In the genomic region with DNA sequence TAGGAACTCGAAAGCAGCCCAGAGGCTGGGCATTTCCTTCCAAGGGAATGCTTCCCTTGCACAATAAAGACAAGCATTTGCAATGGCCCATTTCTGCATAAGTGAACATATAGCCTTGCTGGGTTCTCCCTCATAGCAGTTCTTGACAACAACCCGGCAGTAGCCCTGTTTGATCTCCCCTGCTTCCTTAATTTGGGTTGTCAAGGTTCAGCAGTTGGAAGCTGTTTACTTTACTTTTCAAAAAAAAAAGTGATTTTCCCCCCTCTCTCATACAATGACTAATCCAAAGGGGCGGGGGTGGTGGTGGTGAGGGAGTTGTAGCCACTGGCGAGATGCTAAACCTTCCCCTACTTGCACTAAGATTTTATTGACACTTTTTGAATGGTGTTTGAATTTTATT, we compare ENCODE assay signal across 11 mouse cellular contexts. TPM values are rescaled to one million over a fixed set of nuclear protein-coding genes. Genes with fewer than 3 reads are reported as not detected.
DNase-seq lines count a peak whose midpoint lies in the region; ATAC-seq and TF ChIP-seq lines count a peak whose summit lies in the region.
"Had no signal": no experiment of that assay in that cellular context is flagged by ENCODE, and none has a peak within 500 bp of the region (broad histone marks: within the 10 kb centered on the region; RNA-seq: fewer than 3 reads in every experiment).

No protein-coding gene starts in this region.

- no peak overlapping the region for H3K27ac ChIP-seq in kidney, postnatal 0 days
- no peak overlapping the region for H3K27ac ChIP-seq in hindbrain, embryonic 12.5 days
- H3K27ac ChIP-seq in neural tube, embryonic 12.5 days: no peak overlapping the region

- H3K4me3 ChIP-seq in kidney, postnatal 0 days (replicated peaks; ENCODE audit: low read depth, low read length): peak overlapping the region; percentile 16; the same call in 1 of the 2 replicates
- H3K4me3 ChIP-seq in hindbrain, embryonic 12.5 days: no peak overlapping the region
- H3K4me3 ChIP-seq in neural tube, embryonic 12.5 days: no peak overlapping the region

- H3K36me3 ChIP-seq in kidney, postnatal 0 days (ENCODE audit: insufficient read depth, low read length): no peaks in the 10 kb centered on the region
- H3K36me3 ChIP-seq in hindbrain, embryonic 12.5 days: no peaks in the 10 kb centered on the region
- H3K36me3 ChIP-seq in neural tube, embryonic 12.5 days: 0 out of 2 replicates have a peak, but pooled peaks cover 3% of the 10 kb centered on the region

- H3K4me1 ChIP-seq in kidney, postnatal 0 days (replicated peaks; ENCODE audit: insufficient read depth, low read length): no peaks in the 10 kb centered on the region
- peaks cover 13% of the 10 kb centered on the region; the same call in 1 of the 2 replicates for H3K4me1 ChIP-seq in hindbrain, embryonic 12.5 days
- H3K4me1 ChIP-seq in neural tube, embryonic 12.5 days: no peaks in the 10 kb centered on the region

- no peak overlapping the region for H3K9ac ChIP-seq in kidney, postnatal 0 days (ENCODE audit: low read depth, low read length)
- H3K9ac ChIP-seq in hindbrain, embryonic 12.5 days: no peak overlapping the region
- H3K9ac ChIP-seq in neural tube, embryonic 12.5 days: no peak overlapping the region

- TF ChIP-seq CTCF in kidney, postnatal 0 days (IDR thresholded peaks at IDR 0.05; ENCODE audit: low read depth): no peak

- DNase-seq in kidney, postnatal 0 days (ENCODE audit: low spot score): peak; percentile 54
- DNase-seq in kidney, adult 11 months: no peak
- DNase-seq in embryo, embryonic 10 days (ENCODE audit: low spot score): peak; percentile 43
- no peak for DNase-seq in adipocyte (ENCODE audit: low spot score)
- no peak for DNase-seq in right cerebral cortex, postnatal 25 days
- no peak for DNase-seq in cerebellum, postnatal 14 days
- DNase-seq: cerebellum, adult 18-20 months; kidney, adult 2 months had no signal

- H3K9me3 ChIP-seq in kidney, postnatal 0 days (replicated peaks; ENCODE audit: low read length): no peaks in the 10 kb centered on the region
- no peaks in the 10 kb centered on the region for H3K9me3 ChIP-seq in hindbrain, embryonic 12.5 days (replicated peaks)
- H3K9me3 ChIP-seq in neural tube, embryonic 12.5 days: no peaks in the 10 kb centered on the region
- H3K9me3 ChIP-seq: G1E had no signal

- H3K4me2 ChIP-seq in kidney, postnatal 0 days (ENCODE audit: low read length): peak overlapping the region; percentile 93
- H3K4me2 ChIP-seq in hindbrain, embryonic 12.5 days (replicated peaks): peak overlapping the region; percentile 98; the same call in 1 of the 2 replicates
- peak overlapping the region; percentile 93 for H3K4me2 ChIP-seq in neural tube, embryonic 12.5 days (replicated peaks)

- ATAC-seq in kidney, postnatal 0 days (replicated peaks; ENCODE audit: low FRiP score, low read depth): no peak
- ATAC-seq in hindbrain, embryonic 12.5 days (ENCODE audit: low FRiP score): no peak
- no peak for ATAC-seq in neural tube, embryonic 12.5 days (ENCODE audit: low FRiP score, low read depth)

- 33% methylated on average over 4 of the region's 4 CpGs for WGBS in kidney, postnatal 0 days
- WGBS in hindbrain, embryonic 12.5 days: 15% methylated on average over 4 of the region's 4 CpGs
- 16% methylated on average over 4 of the region's 4 CpGs for WGBS in neural tube, embryonic 12.5 days

- no peaks in the 10 kb centered on the region for H3K27me3 ChIP-seq in kidney, postnatal 0 days (ENCODE audit: insufficient read depth, low read length)
- no peaks in the 10 kb centered on the region for H3K27me3 ChIP-seq in hindbrain, embryonic 12.5 days
- H3K27me3 ChIP-seq in neural tube, embryonic 12.5 days (replicated peaks): no peaks in the 10 kb centered on the region

RNA-seq across cellular contexts. Expression of gene Foxp1, which starts 3.5 kb away (rescaled TPM):
- 37.1 and 38.0 TPM in 2 replicates for polyA plus RNA-seq in kidney, postnatal 0 days (2015; fragmentation: Nextera tagmentation; extraction: Ambion mirVana)
- 87.6 and 88.4 TPM in 2 replicates for polyA plus RNA-seq in hindbrain, embryonic 12.5 days (2016; fragmentation: Nextera tagmentation; extraction: Ambion mirVana)
- polyA plus RNA-seq in neural tube, embryonic 12.5 days (2016; fragmentation: Nextera tagmentation; extraction: Ambion mirVana): 82.2 and 91.8 TPM in 2 replicates

Comparison
In these comparisons a context has a peak if more than half of its experiments do, and no peak if none do; other contexts are left out.
1. DNase-seq: peak in kidney, postnatal 0 days (single experiment) and embryo, embryonic 10 days (single experiment); none in kidney, adult 11 months (single experiment), adipocyte (single experiment), right cerebral cortex, postnatal 25 days (single experiment) and cerebellum, postnatal 14 days (0 of 2).
2. Peak in every context shown above with its lines, with median percentiles within 50 percentile points of each other: H3K4me2 ChIP-seq.